Mouse (Mus musculus) lung, postnatal 10 days (tissue): ENCODE measurements around the gene AC109138.7.
"Not testable (repeated sequence)": the region's sequence is repeated elsewhere in the genome, so short reads cannot be mapped to it uniquely, and the experiment has no call there.

ENCODE experiments used
- DNase-seq: peaks from one replicate; pipeline ENCODE4 v3.0.0; 2021

AC109138.7 gene

GRCm38 (mm10) chr19:4218784-4219183 is 4.6 kb downstream of the AC109138.7 start:
- no peak for DNase-seq

DNA sequence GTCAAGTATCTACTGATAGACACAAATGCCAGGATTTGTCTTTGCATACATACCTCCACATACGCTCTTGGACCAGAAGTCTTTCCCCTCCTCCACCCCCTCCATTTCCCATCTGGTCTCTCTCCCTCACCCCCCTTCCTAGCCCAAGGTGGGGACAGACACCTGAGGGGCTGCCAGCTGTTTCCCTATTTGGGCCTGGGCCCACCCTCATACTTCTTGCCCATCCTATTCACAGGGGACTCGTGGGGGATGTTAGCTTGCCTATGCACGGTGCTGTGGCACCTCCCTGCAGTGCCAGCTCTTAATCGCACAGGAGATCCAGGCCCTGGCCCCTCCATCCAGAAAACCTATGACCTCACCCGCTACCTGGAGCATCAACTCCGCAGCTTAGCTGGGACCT is 5.8 kb downstream of the AC109138.7 start:
- no peak for DNase-seq

- DNase-seq = peak; percentile 59
These were observed 6.3 kb downstream of the AC109138.7 start for GRCm38 (mm10) chr19:4220416-4220815.

- peak; percentile 77 for DNase-seq
These were observed 7.0 kb downstream of the AC109138.7 start for GRCm38 (mm10) chr19:4220957-4221743.

- no peak for DNase-seq
These were observed 8.0 kb downstream of the AC109138.7 start for GRCm38 (mm10) chr19:4222165-4222564.

- no peak for DNase-seq
These were observed 12.6 kb downstream of the AC109138.7 start for GRCm38 (mm10) chr19:4226779-4227178.

- no peak for DNase-seq
These were observed 13.3 kb downstream of the AC109138.7 start for GRCm38 (mm10) chr19:4227446-4227845.

GRCm38 (mm10) chr19:4227894-4228678 is 13.9 kb downstream of the AC109138.7 start:
- DNase-seq = peak; percentile 90

GRCm38 (mm10) chr19:4228891-4229290 is 14.7 kb downstream of the AC109138.7 start:
- DNase-seq = no peak

GRCm38 (mm10) chr19:4229451-4230076 is 15.4 kb downstream of the AC109138.7 start:
- no peak for DNase-seq

- no peak for DNase-seq
These were observed 16.3 kb downstream of the AC109138.7 start for GRCm38 (mm10) chr19:4230415-4230814.

GRCm38 (mm10) chr19:4231253-4232185 is 17.4 kb downstream of the AC109138.7 start, which contains the start of gene Pold4:
Gene Pold4, plus strand, starts transcription at chr19:4231899.
- DNase-seq = peak; percentile 99

DNA sequence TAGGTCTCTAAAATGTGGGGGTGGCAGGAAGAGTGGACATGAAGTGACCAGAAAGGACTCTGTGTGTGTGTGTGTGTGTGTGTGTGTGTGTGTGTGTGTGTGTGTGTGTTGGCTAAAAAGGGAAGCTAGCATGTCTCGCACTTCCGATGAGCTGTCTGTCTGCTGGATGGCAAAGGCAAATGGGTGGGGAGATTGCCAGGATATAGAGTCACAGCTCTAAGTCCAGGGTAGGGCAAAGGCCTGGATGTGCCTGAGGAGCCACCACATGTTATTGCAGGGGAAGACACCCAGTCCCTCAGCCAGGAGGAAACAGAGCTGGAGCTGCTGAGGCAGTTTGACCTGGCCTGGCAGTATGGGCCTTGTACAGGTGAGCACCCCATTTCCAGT is 18.0 kb downstream of the AC109138.7 start:
- DNase-seq = no peak

- no peak for DNase-seq
These were observed 18.5 kb downstream of the AC109138.7 start for GRCm38 (mm10) chr19:4232651-4233050.

DNA sequence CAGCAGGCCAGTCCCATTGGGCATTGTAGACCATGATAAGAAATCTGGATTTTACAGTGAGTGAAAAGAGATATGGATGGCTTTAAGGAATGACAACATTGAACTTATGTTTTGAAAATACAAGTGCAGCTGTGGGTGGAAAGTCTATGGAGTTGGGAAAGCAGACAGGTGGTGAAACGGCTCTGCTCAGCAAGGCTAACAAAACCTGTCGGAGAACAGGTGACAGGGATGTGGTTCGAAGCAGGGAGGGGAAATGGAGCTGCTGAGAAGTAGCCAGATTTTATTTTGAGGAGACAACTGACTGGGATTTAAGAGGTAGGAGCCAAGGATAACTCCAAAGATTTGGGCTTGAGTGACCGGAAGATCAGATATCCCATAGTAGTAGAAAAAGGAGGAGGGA is 20.4 kb downstream of the AC109138.7 start:
- DNase-seq = no peak

GRCm38 (mm10) chr19:4240247-4240668 is 26.1 kb downstream of the AC109138.7 start:
- no peak for DNase-seq

- DNase-seq = no peak
These were observed 28.3 kb downstream of the AC109138.7 start for GRCm38 (mm10) chr19:4242416-4242815.

DNA sequence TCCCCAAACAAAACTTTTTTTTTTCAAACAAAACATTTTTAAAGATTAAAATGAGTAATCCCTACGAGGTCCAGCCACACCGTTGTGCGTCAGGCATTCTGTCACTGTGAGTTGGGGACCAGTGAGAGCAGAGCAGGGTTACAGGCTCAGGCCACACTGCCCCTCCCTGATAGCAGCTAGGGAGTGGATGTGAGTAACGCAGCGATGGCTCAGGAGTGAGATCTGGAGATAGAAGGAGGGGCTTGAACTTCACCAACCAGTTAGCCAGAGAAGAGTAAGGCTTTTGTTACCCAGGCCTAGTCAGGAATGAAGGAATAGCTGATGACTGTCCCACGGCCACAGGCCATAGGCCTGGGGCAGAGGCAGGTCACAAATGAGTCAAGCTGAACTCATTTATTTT is 30.6 kb downstream of the AC109138.7 start:
- DNase-seq = no peak

- no peak for DNase-seq
These were observed 32.9 kb downstream of the AC109138.7 start for GRCm38 (mm10) chr19:4247010-4247409.

DNA sequence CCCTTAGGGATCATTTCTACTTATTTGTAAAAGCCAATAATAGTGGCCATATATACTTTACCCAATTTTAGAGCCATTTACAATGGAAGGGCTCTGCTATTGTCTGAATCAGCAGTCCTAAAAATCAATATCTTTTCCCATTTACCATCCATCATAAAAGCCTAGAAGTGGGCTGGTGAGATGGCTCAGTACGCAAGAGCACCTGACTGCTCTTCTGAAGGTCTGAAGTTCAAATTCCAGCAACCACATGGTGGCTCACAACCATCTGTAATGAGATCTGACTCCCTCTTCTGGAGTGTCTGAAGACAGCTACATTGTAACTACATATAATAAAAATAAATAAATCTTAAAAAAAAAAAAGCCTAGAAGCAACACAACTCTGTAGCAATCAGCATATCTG is 34.5 kb downstream of the AC109138.7 start:
- not testable (repeated sequence) for DNase-seq

- no peak for DNase-seq
These were observed 40.1 kb downstream of the AC109138.7 start for GRCm38 (mm10) chr19:4254230-4254629.

GRCm38 (mm10) chr19:4255583-4256162 is 41.5 kb downstream of the AC109138.7 start:
- no peak for DNase-seq
